Mouse (Mus musculus): ENCODE results near the gene Nodal.

GRCm38 (mm10) chr10:61429043-61429442, 11.3 kb downstream of the Nodal start:
- TF ChIP-seq CTCF (IDR thresholded peaks at IDR 0.05; ENCODE audit: low read depth, low read length) (no peak), POLR2A (IDR thresholded peaks at IDR 0.05; ENCODE audit: insufficient read depth, low read length) (no peak), EP300 (IDR thresholded peaks at IDR 0.05; ENCODE audit: insufficient read depth, low read depth, low read length) (no peak)

All from ES-Bruce4 (cell line).